32 mouse cellular contexts compared by ENCODE assay signal in the genomic region with DNA sequence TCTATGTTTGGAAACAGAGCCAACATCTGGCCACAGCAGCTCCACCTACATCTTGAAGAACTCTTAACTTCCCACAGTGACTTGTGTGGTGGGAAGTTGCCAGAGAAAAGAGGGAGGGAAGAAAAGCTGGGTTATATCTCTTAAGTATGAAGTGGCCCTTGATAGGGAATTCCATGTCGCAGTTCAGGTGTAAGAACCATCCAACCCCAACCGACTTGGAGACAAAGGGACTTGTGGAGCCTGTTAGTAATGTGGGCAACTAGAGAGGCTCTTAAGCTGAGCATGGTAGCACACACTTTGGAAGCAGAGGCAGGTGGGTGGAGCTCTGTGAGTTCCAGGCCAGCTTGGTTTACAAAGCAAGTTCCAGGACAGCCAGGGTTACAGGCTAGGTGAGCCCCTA. TPM values are rescaled to one million over a fixed set of nuclear protein-coding genes. Genes with fewer than 3 reads are reported as not detected.
A peak's percentile ranks its signal among the peaks of the same experiment; 100 is the strongest.
DNase-seq lines count a peak whose midpoint lies in the region; ATAC-seq and TF ChIP-seq lines count a peak whose summit lies in the region.
"Had no signal": no experiment of that assay in that cellular context is flagged by ENCODE, and none has a peak within 500 bp of the region (broad histone marks: within the 10 kb centered on the region; RNA-seq: fewer than 3 reads in every experiment).

No protein-coding gene starts in this region.

- no peaks in the 10 kb centered on the region for H3K27me3 ChIP-seq in testis, adult 2 months (ENCODE audit: control insufficient read depth, insufficient read depth, low read length)
- H3K27me3 ChIP-seq in lung, embryonic 15.5 days = peaks cover 26% of the 10 kb centered on the region
- no peaks in the 10 kb centered on the region for H3K27me3 ChIP-seq in heart, adult 2 months (ENCODE audit: control insufficient read depth, insufficient read depth, low read length)
- H3K27me3 ChIP-seq in embryonic facial prominence, embryonic 10.5 days (replicated peaks; ENCODE audit: low read depth, poor library complexity, severe bottlenecking) = peaks cover 42% of the 10 kb centered on the region
- H3K27me3 ChIP-seq: CH12.LX had no signal

- H3K9ac ChIP-seq in lung, embryonic 15.5 days = no peak overlapping the region
- no peak overlapping the region for H3K9ac ChIP-seq in heart, adult 2 months (ENCODE audit: low read depth, low read length)
- H3K9ac ChIP-seq: forebrain, embryonic 15.5 days; liver, embryonic 13.5 days had no signal

- peak overlapping the region; percentile 67 for H3K4me3 ChIP-seq in testis, adult 2 months (ENCODE audit: control insufficient read depth, low read depth, low read length)
- H3K4me3 ChIP-seq in lung, embryonic 15.5 days = no peak overlapping the region
- no peak overlapping the region for H3K4me3 ChIP-seq in heart, adult 2 months
- H3K4me3 ChIP-seq in embryonic facial prominence, embryonic 10.5 days = no peak overlapping the region
- H3K4me3 ChIP-seq: myocyte had no signal

- no peaks in the 10 kb centered on the region for H3K36me3 ChIP-seq in testis, adult 2 months (ENCODE audit: control insufficient read depth, insufficient read depth, low read length)
- no peaks in the 10 kb centered on the region for H3K36me3 ChIP-seq in lung, embryonic 15.5 days
- no peaks in the 10 kb centered on the region; the same call in 1 of the 2 replicates for H3K36me3 ChIP-seq in heart, adult 2 months (ENCODE audit: control insufficient read depth, insufficient read depth, low read length)
- no peaks in the 10 kb centered on the region for H3K36me3 ChIP-seq in embryonic facial prominence, embryonic 10.5 days (replicated peaks)
- H3K36me3 ChIP-seq: embryonic facial prominence, embryonic 13.5 days; forebrain, embryonic 10.5 days; forebrain, embryonic 15.5 days; hindbrain, embryonic 10.5 days; kidney, embryonic 15.5 days; limb, embryonic 10.5 days; limb, embryonic 15.5 days; liver, embryonic 13.5 days; midbrain, embryonic 10.5 days; neural tube, embryonic 12.5 days had no signal

- H3K4me1 ChIP-seq in testis, adult 2 months (ENCODE audit: control insufficient read depth, insufficient read depth, low read length) = peaks cover 2% of the 10 kb centered on the region
- H3K4me1 ChIP-seq in lung, embryonic 15.5 days = peaks cover 34% of the 10 kb centered on the region
- H3K4me1 ChIP-seq in heart, adult 2 months (ENCODE audit: control insufficient read depth, insufficient read depth, low read length) = no peaks in the 10 kb centered on the region; the same call in none of the 2 replicates
- peaks cover 19% of the 10 kb centered on the region for H3K4me1 ChIP-seq in embryonic facial prominence, embryonic 10.5 days

- no peaks in the 10 kb centered on the region for H3K9me3 ChIP-seq in lung, embryonic 15.5 days
- 0 out of 2 replicates have a peak, but pooled peaks cover 3% of the 10 kb centered on the region for H3K9me3 ChIP-seq in embryonic facial prominence, embryonic 10.5 days
- H3K9me3 ChIP-seq: forebrain, embryonic 10.5 days; forebrain, embryonic 15.5 days; hindbrain, embryonic 10.5 days; kidney, embryonic 15.5 days; limb, embryonic 10.5 days; limb, embryonic 15.5 days; liver, embryonic 13.5 days; midbrain, embryonic 10.5 days; neural tube, embryonic 12.5 days had no signal

- TF ChIP-seq EP300 in heart, adult 2 months (IDR thresholded peaks at IDR 0.05; ENCODE audit: insufficient read depth, low read depth, low read length) = no peak

- peak; percentile 43 for ATAC-seq in lung, embryonic 15.5 days (ENCODE audit: borderline replicate concordance, extremely low read depth, low FRiP score, low TSS enrichment)
- ATAC-seq: activated CD4-positive, CD25-positive, alpha-beta regulatory T cell, adult 4 months had no signal

- no peaks in the 10 kb centered on the region for H3K79me2 ChIP-seq in heart, adult 2 months (replicated peaks; ENCODE audit: control insufficient read depth, insufficient read depth, low read length)

- 59% methylated on average over 2 of the region's 2 CpGs for WGBS in lung, embryonic 15.5 days
- 77% methylated on average over 2 of the region's 2 CpGs for WGBS in heart, adult 2 months
- WGBS in embryonic facial prominence, embryonic 10.5 days = 73% methylated on average over 2 of the region's 2 CpGs

- TF ChIP-seq POLR2A in testis, adult 2 months (IDR thresholded peaks at IDR 0.05; ENCODE audit: control insufficient read depth, low read depth, low read length) = no peak
- TF ChIP-seq POLR2A in heart, adult 2 months (IDR thresholded peaks at IDR 0.05; ENCODE audit: insufficient read depth, low read depth, low read length) = no peak

- no peak overlapping the region for H3K27ac ChIP-seq in testis, adult 2 months (ENCODE audit: control insufficient read depth, insufficient read depth, low read depth, low read length)
- H3K27ac ChIP-seq in lung, embryonic 15.5 days = peak overlapping the region; percentile 48
- H3K27ac ChIP-seq in heart, adult 2 months = no peak overlapping the region
- no peak overlapping the region for H3K27ac ChIP-seq in embryonic facial prominence, embryonic 10.5 days (replicated peaks)
- H3K27ac ChIP-seq: embryonic facial prominence, embryonic 13.5 days; forebrain, embryonic 10.5 days; forebrain, embryonic 15.5 days; hindbrain, embryonic 10.5 days; kidney, embryonic 15.5 days; limb, embryonic 10.5 days; limb, embryonic 15.5 days; liver, embryonic 13.5 days; macrophage; midbrain, embryonic 10.5 days; neural tube, embryonic 12.5 days; stomach, postnatal 0 days had no signal

- DNase-seq in testis, postnatal 14 days (ENCODE audit: low spot score) = no peak
- DNase-seq in lung, postnatal 14 days = peak; percentile 20
- DNase-seq in heart, adult 2 months = no peak
- no peak for DNase-seq in heart, adult 11 months
- no peak for DNase-seq in embryonic facial prominence, embryonic 10.5 days (ENCODE audit: low spot score)
- DNase-seq: adrenal gland, adult 2 months; B cell, adult 2 months; cerebellum, adult 11 months; cerebellum, adult 9-11 months; embryo, embryonic 11 days; heart, postnatal 14 days; kidney, adult 18-20 months; kidney, postnatal 25 days; liver, embryonic 13.5 days; right cerebral cortex, postnatal 4 days had no signal

- intact Hi-C loops in heart, adult 2 months (cut with DNase I) = no loop called here

- TF ChIP-seq CTCF in testis, adult 2 months (IDR thresholded peaks at IDR 0.05; ENCODE audit: control insufficient read depth, insufficient read depth, insufficient replicate concordance, low read depth, low read length) = no peak
- TF ChIP-seq CTCF in heart, adult 2 months (IDR thresholded peaks at IDR 0.05) = no peak

- no peak overlapping the region for H3K4me2 ChIP-seq in lung, embryonic 15.5 days

RNA-seq across cellular contexts. Expression of a gene that starts 0.9 kb away (rescaled TPM):
- polyA plus RNA-seq in testis, adult 2 months (2012; rRNA removed) = 127 and 160 TPM in 2 replicates
- polyA plus RNA-seq in lung, embryonic 15.5 days (2015; fragmentation: Nextera tagmentation; extraction: Ambion mirVana) = 6.3 and 7.8 TPM in 2 replicates
- 100 to 1,000 TPM; 192 to 198 TPM for total RNA-seq in heart, adult 2 months (2021)
- polyA plus RNA-seq in heart, adult 2 months (2012; rRNA removed) = 71.6 and 81.9 TPM in 2 replicates
- polyA plus RNA-seq in embryonic facial prominence, embryonic 10.5 days (2016; fragmentation: Nextera tagmentation; extraction: Ambion mirVana) = 0.41 and 0.60 TPM in 2 replicates
- total RNA-seq: CH12.LX had no signal
- polyA plus RNA-seq: heart, embryonic 14.5 days; myocyte had no signal

RNA-seq across cellular contexts. Expression of a gene that starts 26.1 kb away (rescaled TPM):
- polyA plus RNA-seq in testis, adult 2 months (2012; rRNA removed) = 6.4 and 8.7 TPM in 2 replicates
- 10.9 and 13.5 TPM in 2 replicates for polyA plus RNA-seq in lung, embryonic 15.5 days (2015; fragmentation: Nextera tagmentation; extraction: Ambion mirVana)
- total RNA-seq in heart, adult 2 months (2021) = 1 to 10 TPM; 6.0 TPM
- polyA plus RNA-seq in heart, adult 2 months (2012; rRNA removed) = 8.3 and 10.9 TPM in 2 replicates
- polyA plus RNA-seq in embryonic facial prominence, embryonic 10.5 days (2016; fragmentation: Nextera tagmentation; extraction: Ambion mirVana) = 10.9 and 11.5 TPM in 2 replicates

RNA-seq across cellular contexts. Expression of a gene that starts 36.1 kb away (rescaled TPM):
- 0.49 and 0.69 TPM in 2 replicates for polyA plus RNA-seq in testis, adult 2 months (2012; rRNA removed)
- polyA plus RNA-seq in lung, embryonic 15.5 days (2015; fragmentation: Nextera tagmentation; extraction: Ambion mirVana) = 4.9 and 7.3 TPM in 2 replicates
- total RNA-seq in heart, adult 2 months (2021) = 1 to 10 TPM; 1.3 to 1.5 TPM
- 3.9 and 5.7 TPM in 2 replicates for polyA plus RNA-seq in heart, adult 2 months (2012; rRNA removed)
- polyA plus RNA-seq in embryonic facial prominence, embryonic 10.5 days (2016; fragmentation: Nextera tagmentation; extraction: Ambion mirVana) = 0.39 and 0.50 TPM in 2 replicates
